Mouse (Mus musculus): ENCODE measurements around the gene Hist1h2bb. TPM values are rescaled to one million over a fixed set of nuclear protein-coding genes. Genes with fewer than 3 reads are reported as not detected.
"Not testable (repeated sequence)": the region's sequence is repeated elsewhere in the genome, so short reads cannot be mapped to it uniquely, and the experiment has no call there.

Hist1h2bb gene
- polyA plus RNA-seq (2015; fragmentation: Nextera tagmentation; extraction: Ambion mirVana) = 3.8 and 4.5 TPM in 2 replicates

- peak within 1 kb of the TSS; percentile 60 for H3K9ac ChIP-seq
- peak within 1 kb of the TSS; percentile 100 for H3K27ac ChIP-seq
- H3K4me3 ChIP-seq (replicated peaks) = peak within 1 kb of the TSS; percentile 52
- not testable (repeated sequence) for H3K36me3 ChIP-seq; H3K9me3 ChIP-seq (replicated peaks); H3K27me3 ChIP-seq
- ATAC-seq (replicated peaks; ENCODE audit: low FRiP score) = peak; percentile 90
- H3K4me2 ChIP-seq = peak within 1 kb of the TSS; percentile 66
- under 1% methylated on average over 48 of the region's 58 CpGs for WGBS
- peaks cover 24% of the 10 kb centered on the region for H3K4me1 ChIP-seq
Observed at GRCm38 (mm10) chr13:23746201-23747080, at the start of gene Hist1h2bb. TSS of gene Hist1h2bb (plus strand) at chr13:23746734.

GRCm38 (mm10) chr13:23697491-23698299 lies 48.8 kb upstream of the Hist1h2bb start:
- peak; percentile 31 for ATAC-seq (replicated peaks; ENCODE audit: low FRiP score)
- under 1% methylated on average over 30 of the region's 32 CpGs for WGBS
- peak overlapping the region; percentile 69 for H3K9ac ChIP-seq
- H3K27me3 ChIP-seq = no peaks in the 10 kb centered on the region
- peaks cover 19% of the 10 kb centered on the region for H3K4me1 ChIP-seq
- no peaks in the 10 kb centered on the region for H3K9me3 ChIP-seq (replicated peaks)
- peak overlapping the region; percentile 98 for H3K27ac ChIP-seq
- H3K36me3 ChIP-seq = no peaks in the 10 kb centered on the region
- H3K4me3 ChIP-seq (replicated peaks) = peak overlapping the region; percentile 51
- H3K4me2 ChIP-seq = peak overlapping the region; percentile 69

DNA sequence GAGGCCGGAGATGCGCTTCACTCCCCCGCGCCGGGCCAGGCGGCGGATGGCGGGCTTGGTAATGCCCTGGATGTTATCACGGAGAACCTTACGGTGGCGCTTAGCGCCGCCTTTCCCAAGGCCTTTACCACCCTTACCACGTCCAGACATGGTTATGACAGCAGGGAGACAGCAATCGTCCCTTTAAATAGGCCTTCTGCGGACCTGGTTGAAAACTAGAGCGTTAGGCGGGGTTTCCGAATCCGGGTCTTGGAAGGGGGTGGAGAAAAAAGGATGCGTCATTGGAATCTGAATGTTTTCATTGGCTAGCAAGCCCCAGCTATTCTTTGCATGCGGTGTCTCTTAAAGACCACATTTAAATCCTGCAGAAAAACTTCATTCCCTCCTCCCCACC lies 48.2 kb upstream of the Hist1h2bb start, which contains the start of gene Hist1h4c:
Hist1h4c (minus strand) TSS at position 155 of the 394 bp plus-strand sequence.
- peak within 1 kb of the TSS; percentile 69 for H3K9ac ChIP-seq
- ATAC-seq (replicated peaks; ENCODE audit: low FRiP score) = peak; percentile 97
- H3K27me3 ChIP-seq = no peaks in the 10 kb centered on the region
- H3K9me3 ChIP-seq (replicated peaks) = no peaks in the 10 kb centered on the region
- H3K4me3 ChIP-seq (replicated peaks) = peak within 1 kb of the TSS; percentile 51
- no peaks in the 10 kb centered on the region for H3K36me3 ChIP-seq
- H3K27ac ChIP-seq = peak within 1 kb of the TSS; percentile 98
- WGBS = 0% methylated on average over 22 of the region's 22 CpGs
- H3K4me2 ChIP-seq = peak within 1 kb of the TSS; percentile 69
- peaks cover 19% of the 10 kb centered on the region for H3K4me1 ChIP-seq

- H3K27me3 ChIP-seq = no peaks in the 10 kb centered on the region
- peak overlapping the region; percentile 98 for H3K27ac ChIP-seq
- no peak overlapping the region for H3K9ac ChIP-seq
- H3K4me1 ChIP-seq = peaks cover 19% of the 10 kb centered on the region
- H3K4me3 ChIP-seq (replicated peaks) = 0 out of 2 replicates have a peak overlapping the region, but pooled peaks have one; percentile 51
- H3K36me3 ChIP-seq = no peaks in the 10 kb centered on the region
- 76% methylated on average over 6 of the region's 6 CpGs for WGBS
- H3K9me3 ChIP-seq (replicated peaks) = no peaks in the 10 kb centered on the region
- peak overlapping the region; percentile 69 for H3K4me2 ChIP-seq
- no peak for ATAC-seq (replicated peaks; ENCODE audit: low FRiP score)
Observed at GRCm38 (mm10) chr13:23698996-23699395, 47.5 kb upstream of the Hist1h2bb start.

GRCm38 (mm10) chr13:23699767-23700166 lies 46.8 kb upstream of the Hist1h2bb start:
- Histone ChIP-seq H3K27ac (no peak overlapping the region), H3K4me2 (no peak overlapping the region), H3K9ac (no peak overlapping the region), H3K9me3 (replicated peaks) (no peaks in the 10 kb centered on the region), H3K27me3 (no peaks in the 10 kb centered on the region), H3K4me1 (peaks cover 19% of the 10 kb centered on the region), H3K4me3 (replicated peaks) (no peak overlapping the region), H3K36me3 (no peaks in the 10 kb centered on the region)
- no peak for ATAC-seq (replicated peaks; ENCODE audit: low FRiP score)
- 71% methylated on average over 3 of the region's 3 CpGs for WGBS

DNA sequence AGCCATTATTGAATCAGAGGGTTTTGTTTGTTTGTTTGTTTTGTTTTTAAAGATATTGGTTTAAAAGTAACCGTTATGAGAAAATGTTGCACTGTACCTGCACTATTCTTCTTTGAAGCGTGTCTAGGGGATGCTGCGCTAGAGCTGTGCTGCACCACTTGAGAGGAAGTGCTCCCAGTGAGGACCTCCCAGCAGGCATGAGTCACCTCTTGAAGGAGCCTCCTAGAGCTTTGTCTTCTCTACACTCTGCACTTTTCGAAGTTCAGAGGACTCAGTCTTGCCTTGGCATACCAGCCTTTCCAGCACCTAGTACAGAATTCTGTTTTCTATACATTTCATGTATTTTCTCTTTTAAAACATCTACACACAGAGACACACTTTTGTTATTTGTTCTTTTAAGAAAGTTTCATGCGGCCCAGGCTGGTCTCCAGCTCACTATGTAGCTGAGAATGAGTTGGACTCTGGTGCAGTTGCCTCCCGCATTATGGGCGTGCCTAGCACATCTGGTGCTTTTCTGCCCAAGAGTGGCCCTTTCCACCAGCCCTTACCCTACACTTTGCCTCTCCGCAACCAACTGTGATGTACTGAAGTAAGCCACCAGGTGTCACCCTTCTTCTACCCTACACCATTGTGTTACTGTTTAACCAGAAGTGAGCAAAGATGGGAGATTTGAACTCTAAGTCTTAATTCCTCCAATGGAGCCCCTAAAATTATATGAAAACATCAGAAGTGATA lies 45.6 kb upstream of the Hist1h2bb start:
- peaks cover 14% of the 10 kb centered on the region for H3K4me1 ChIP-seq
- no peak overlapping the region for H3K4me2 ChIP-seq
- no peaks in the 10 kb centered on the region for H3K9me3 ChIP-seq (replicated peaks)
- no peak overlapping the region for H3K4me3 ChIP-seq (replicated peaks)
- WGBS = 28% methylated on average over 8 of the region's 8 CpGs
- no peaks in the 10 kb centered on the region for H3K27me3 ChIP-seq
- 0 out of 2 replicates have a peak overlapping the region, but pooled peaks have one; percentile 45 for H3K27ac ChIP-seq
- H3K9ac ChIP-seq = no peak overlapping the region
- peak; percentile 55 for ATAC-seq (replicated peaks; ENCODE audit: low FRiP score)
- no peaks in the 10 kb centered on the region for H3K36me3 ChIP-seq

DNA sequence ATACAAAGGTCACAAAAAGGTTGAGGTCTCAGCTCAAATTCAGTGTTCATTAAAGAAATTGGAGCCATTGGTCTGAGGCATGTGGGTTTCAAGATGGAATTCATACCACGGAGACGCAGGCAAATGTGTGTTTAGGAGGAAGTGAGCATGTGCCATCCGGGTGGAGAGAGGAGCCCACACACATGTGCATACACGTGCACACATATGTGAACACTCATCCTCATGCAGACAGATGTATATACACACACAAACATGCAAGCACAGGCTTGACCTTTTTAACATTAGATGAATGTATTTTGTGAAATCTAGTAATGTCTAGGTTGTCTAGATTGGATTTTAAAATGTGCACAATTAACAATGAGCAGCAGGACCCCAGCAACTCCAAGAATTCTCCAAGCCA lies 44.3 kb upstream of the Hist1h2bb start:
- H3K36me3 ChIP-seq = no peaks in the 10 kb centered on the region
- no peak overlapping the region for H3K4me2 ChIP-seq
- ATAC-seq (replicated peaks; ENCODE audit: low FRiP score) = no peak
- H3K9me3 ChIP-seq (replicated peaks) = no peaks in the 10 kb centered on the region
- 82% methylated on average over 4 of the region's 4 CpGs for WGBS
- H3K4me1 ChIP-seq = peaks cover 11% of the 10 kb centered on the region
- no peak overlapping the region for H3K9ac ChIP-seq
- no peak overlapping the region for H3K4me3 ChIP-seq (replicated peaks)
- H3K27ac ChIP-seq = no peak overlapping the region
- H3K27me3 ChIP-seq = no peaks in the 10 kb centered on the region

- H3K27me3 ChIP-seq; H3K27ac ChIP-seq; H3K36me3 ChIP-seq; H3K4me3 ChIP-seq (replicated peaks); H3K4me2 ChIP-seq; H3K9me3 ChIP-seq (replicated peaks); H3K9ac ChIP-seq; ATAC-seq (replicated peaks; ENCODE audit: low FRiP score): not testable (repeated sequence)
- 78% methylated on average over 2 of the region's 2 CpGs for WGBS
- H3K4me1 ChIP-seq = peaks cover 11% of the 10 kb centered on the region
Observed at GRCm38 (mm10) chr13:23702801-23703200, 43.7 kb upstream of the Hist1h2bb start.

GRCm38 (mm10) chr13:23705751-23706356 lies 40.7 kb upstream of the Hist1h2bb start:
- Histone ChIP-seq H3K9me3 (replicated peaks) (no peaks in the 10 kb centered on the region), H3K36me3 (no peaks in the 10 kb centered on the region), H3K4me2 (no peak overlapping the region), H3K27ac (no peak overlapping the region), H3K4me1 (peaks cover 11% of the 10 kb centered on the region), H3K4me3 (replicated peaks) (no peak overlapping the region), H3K9ac (no peak overlapping the region), H3K27me3 (no peaks in the 10 kb centered on the region)
- no peak for ATAC-seq (replicated peaks; ENCODE audit: low FRiP score)
- 90% methylated on average over 7 of the region's 7 CpGs for WGBS

- no peaks in the 10 kb centered on the region for H3K36me3 ChIP-seq
- H3K27me3 ChIP-seq = no peaks in the 10 kb centered on the region
- no peak overlapping the region for H3K4me3 ChIP-seq (replicated peaks)
- H3K9me3 ChIP-seq (replicated peaks) = no peaks in the 10 kb centered on the region
- H3K4me1 ChIP-seq = peaks cover 8% of the 10 kb centered on the region
- ATAC-seq (replicated peaks; ENCODE audit: low FRiP score) = no peak
- H3K9ac ChIP-seq = no peak overlapping the region
- H3K27ac ChIP-seq = no peak overlapping the region
- H3K4me2 ChIP-seq = no peak overlapping the region
- 95% methylated on average over 12 of the region's 12 CpGs for WGBS
Observed at GRCm38 (mm10) chr13:23706771-23707170, 39.8 kb upstream of the Hist1h2bb start.

- Histone ChIP-seq H3K4me1 (peaks cover 8% of the 10 kb centered on the region), H3K9me3 (replicated peaks) (no peaks in the 10 kb centered on the region), H3K36me3 (no peaks in the 10 kb centered on the region), H3K9ac (no peak overlapping the region), H3K27me3 (no peaks in the 10 kb centered on the region), H3K27ac (no peak overlapping the region), H3K4me2 (no peak overlapping the region), H3K4me3 (replicated peaks) (no peak overlapping the region)
- WGBS = 83% methylated on average over 4 of the region's 4 CpGs
- ATAC-seq (replicated peaks; ENCODE audit: low FRiP score) = no peak
Observed at GRCm38 (mm10) chr13:23708041-23708440, 38.5 kb upstream of the Hist1h2bb start.

Measured in kidney, embryonic 15.5 days (tissue).